Mouse (Mus musculus) neural tube, embryonic 14.5 days (tissue): ENCODE measurements at regions not wholly inside any gene's neighbourhood (a gene's known extent, or its start where the extent isn't known, plus 50 kb on each side); places are given as distances from the start of the nearest gene placed in this dataset.
A peak's percentile ranks its signal among the peaks of the same experiment; 100 is the strongest.

Source experiments
- ATAC-seq: fragments of 200-750 bp; cut with Nextera tagmentation; 2 replicates; pipeline ENCODE4 v1.8.0; 2017; ENCODE audit warnings: low read depth, mild to moderate bottlenecking, moderate TSS enrichment, moderate library complexity
- H3K27ac ChIP-seq: fragments of 300-500 bp; sonication (generic); 2 replicates; pipeline ENCODE4 v1.5.1; 2014; ENCODE audit warnings: low read depth, mild to moderate bottlenecking, control low read depth, low read length, moderate library complexity, mixed read lengths
- H3K27me3 ChIP-seq: fragments of 300-500 bp; sonication (generic); 2 replicates; pipeline ENCODE4 v1.6.1; 2014; ENCODE audit warnings: low read length; ENCODE audit not compliant: control insufficient read depth, insufficient read depth
- H3K36me3 ChIP-seq: fragments of 300-500 bp; sonication (generic); 2 replicates; pipeline ENCODE4 v1.6.1; 2014; ENCODE audit warnings: low read length, mixed read lengths; ENCODE audit not compliant: control insufficient read depth, insufficient read depth
- H3K4me1 ChIP-seq: fragments of 300-500 bp; sonication (generic); 2 replicates; pipeline ENCODE4 v1.6.1; 2014; ENCODE audit warnings: low read length; ENCODE audit not compliant: control insufficient read depth, insufficient read depth
- H3K4me2 ChIP-seq: fragments of 300-500 bp; sonication (generic); 2 replicates; pipeline ENCODE4 v1.6.1; 2014; ENCODE audit warnings: mild to moderate bottlenecking, low read depth, low read length, control low read depth
- H3K4me3 ChIP-seq: fragments of 300-500 bp; sonication (generic); 2 replicates; pipeline ENCODE4 v1.5.1; 2014; ENCODE audit warnings: low read depth, low read length, control low read depth, mixed read lengths
- H3K9ac ChIP-seq: fragments of 300-500 bp; sonication (generic); replicated peaks from 2 replicates; pipeline ENCODE4 v1.6.1; 2014; ENCODE audit warnings: low read depth, mild to moderate bottlenecking, control low read depth, low read length, mixed read lengths
- H3K9me3 ChIP-seq: fragments of 300-500 bp; sonication (generic); 2 replicates; pipeline ENCODE4 v1.6.1; 2016; ENCODE audit warnings: low read length; ENCODE audit not compliant: control insufficient read depth
- WGBS: fragments of 180-500 bp; shearing (Covaris S2); extraction: QIAGEN DNeasy Blood & Tissue Kit; methylation state at CpG from one replicate; pipeline ENCODE4 v1.1.7; 2014; 5-methylcytosine and 5-hydroxymethylcytosine counted together

DNA sequence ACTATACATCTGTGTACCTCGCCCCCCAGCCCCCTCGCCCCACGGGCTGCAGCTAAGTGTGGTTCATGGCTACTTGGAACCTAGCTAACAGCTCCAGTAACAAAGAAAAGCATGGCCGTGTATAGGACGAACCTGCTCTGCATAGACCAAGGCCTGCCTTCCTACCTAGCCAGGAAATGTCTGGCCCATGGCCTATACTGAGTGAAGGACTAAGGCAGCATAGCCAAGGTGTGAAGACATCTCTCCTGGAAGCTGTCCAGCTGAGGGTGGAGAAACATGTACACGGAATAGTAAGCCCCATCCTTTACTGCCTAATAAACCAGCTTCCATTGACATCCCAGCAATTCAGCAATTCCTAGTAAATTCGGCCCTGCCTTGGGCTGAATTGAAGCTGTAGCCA, 183.6 kb upstream of the Tbc1d5 start:
- H3K9ac ChIP-seq: no peak overlapping the region
- H3K4me2 ChIP-seq: no peak overlapping the region
- H3K27ac ChIP-seq: no peak overlapping the region
- WGBS: 93% methylated on average over 7 of the region's 7 CpGs
- H3K27me3 ChIP-seq: no peaks in the 10 kb centered on the region
- H3K36me3 ChIP-seq: no peaks in the 10 kb centered on the region
- H3K4me3 ChIP-seq: no peak overlapping the region
- ATAC-seq: 0 out of 2 replicates have a peak, but pooled peaks have one; percentile 10
- no peaks in the 10 kb centered on the region for H3K9me3 ChIP-seq
- no peaks in the 10 kb centered on the region for H3K4me1 ChIP-seq

DNA sequence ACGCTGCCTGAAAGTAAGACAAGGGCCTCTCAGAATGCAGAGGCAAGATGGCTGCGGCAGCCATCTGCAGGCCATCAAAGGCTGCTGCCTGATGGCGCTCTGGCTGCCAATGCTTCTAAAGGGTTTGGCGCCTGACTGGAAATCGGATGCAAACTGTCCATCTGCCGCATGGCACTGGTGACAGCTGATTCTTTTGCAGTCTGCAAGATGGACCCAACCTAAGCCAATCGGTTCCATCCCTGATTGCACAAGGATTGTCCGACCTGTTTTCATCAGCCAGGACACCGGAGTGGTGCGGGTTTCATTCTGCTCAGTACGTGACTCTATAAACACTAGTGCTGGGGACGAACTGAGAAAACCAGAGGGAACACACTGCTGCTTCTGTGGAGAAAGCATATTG, 183.1 kb upstream of the Tbc1d5 start:
- H3K27ac ChIP-seq: no peak overlapping the region
- H3K9ac ChIP-seq: no peak overlapping the region
- H3K4me2 ChIP-seq: no peak overlapping the region
- H3K4me3 ChIP-seq: no peak overlapping the region
- no peaks in the 10 kb centered on the region for H3K9me3 ChIP-seq
- no peaks in the 10 kb centered on the region for H3K27me3 ChIP-seq
- no peak for ATAC-seq
- whole genome bisulfite sequencing: 97% methylated on average over 12 of the region's 12 CpGs
- H3K36me3 ChIP-seq: no peaks in the 10 kb centered on the region
- no peaks in the 10 kb centered on the region for H3K4me1 ChIP-seq

DNA sequence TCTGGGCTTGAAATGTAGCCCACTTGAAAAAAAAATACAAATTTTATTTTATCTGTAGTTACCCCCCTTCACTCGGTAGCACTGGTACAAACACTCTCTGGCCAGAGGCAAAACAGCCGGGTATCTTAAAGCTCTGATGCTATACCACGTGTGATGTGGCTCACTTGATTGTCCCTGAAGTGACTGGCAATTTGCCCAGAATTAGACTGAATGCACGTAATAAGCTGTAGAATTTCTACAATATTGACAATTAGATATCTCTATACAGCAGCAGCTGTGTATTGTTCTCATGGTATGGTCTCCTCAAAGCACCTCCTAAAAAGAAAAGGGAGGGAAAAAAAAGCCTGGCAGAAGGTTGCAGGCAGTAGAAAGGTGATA, 179.2 kb upstream of the Tbc1d5 start:
- Histone ChIP-seq H3K9me3 (no peaks in the 10 kb centered on the region), H3K27me3 (no peaks in the 10 kb centered on the region), H3K4me3 (no peak overlapping the region), H3K4me1 (no peaks in the 10 kb centered on the region), H3K27ac (peak overlapping the region; percentile 55; the same call in 1 of the 2 replicates), H3K9ac (no peak overlapping the region), H3K36me3 (no peaks in the 10 kb centered on the region), H3K4me2 (no peak overlapping the region)
- WGBS: 16% methylated on average over 4 of the region's 4 CpGs
- peak; percentile 87 for ATAC-seq

DNA sequence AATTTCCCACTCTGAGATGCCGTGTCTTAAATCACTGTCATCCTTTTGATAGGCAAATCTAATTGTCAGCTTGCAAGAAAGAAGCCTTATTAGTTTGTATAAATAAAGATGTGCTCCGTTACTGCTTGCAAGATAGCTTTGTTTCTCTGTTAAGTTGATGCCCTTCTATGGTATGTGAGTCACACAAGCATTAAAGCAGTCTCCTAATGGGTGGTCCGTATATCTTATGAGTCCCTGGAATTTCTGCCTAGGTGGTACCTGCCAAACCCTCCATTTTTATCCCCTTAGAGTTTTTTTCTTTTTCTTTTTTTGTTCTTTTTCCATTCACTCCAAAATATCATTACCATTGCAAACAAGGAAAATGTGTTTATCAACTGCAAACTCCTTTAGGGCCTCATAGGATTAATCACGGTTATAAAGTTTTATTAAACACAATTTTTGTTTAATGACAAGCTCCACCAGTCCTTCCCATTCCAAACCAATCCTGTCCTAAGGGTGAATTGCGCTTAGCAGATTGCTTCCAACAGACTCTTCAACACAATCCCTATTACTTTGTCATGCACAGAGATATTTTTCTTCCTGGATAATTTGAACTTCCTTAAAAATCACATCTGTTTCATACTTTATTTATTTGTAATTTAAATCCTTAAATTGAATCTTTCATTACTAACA, 178.7 kb upstream of the Tbc1d5 start:
- Histone ChIP-seq H3K27ac (no peak overlapping the region), H3K4me3 (no peak overlapping the region), H3K36me3 (no peaks in the 10 kb centered on the region), H3K27me3 (no peaks in the 10 kb centered on the region), H3K4me1 (no peaks in the 10 kb centered on the region), H3K9me3 (no peaks in the 10 kb centered on the region), H3K9ac (no peak overlapping the region), H3K4me2 (no peak overlapping the region)
- no peak for ATAC-seq
- WGBS: 40% methylated on average over 5 of the region's 5 CpGs

DNA sequence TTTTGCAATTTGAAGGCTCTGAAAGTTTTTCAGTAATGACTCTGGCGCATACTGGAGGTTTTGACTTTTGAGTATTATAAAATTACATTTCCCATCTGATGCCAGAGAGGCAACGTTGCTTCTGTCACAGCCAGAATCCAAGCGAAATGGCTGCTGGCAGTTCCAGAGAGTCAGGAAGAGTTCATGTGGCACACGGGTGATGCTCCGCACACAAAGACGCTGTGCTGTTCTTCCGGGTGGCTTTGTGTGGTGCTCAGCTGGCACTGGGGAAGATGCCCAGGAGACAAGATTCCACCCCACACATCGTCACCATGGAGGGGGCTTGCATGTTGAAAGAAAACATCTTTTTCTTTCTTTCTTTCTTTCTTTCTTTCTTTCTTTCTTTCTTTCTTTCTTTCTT, 177.3 kb upstream of the Tbc1d5 start:
- H3K4me1 ChIP-seq: no peaks in the 10 kb centered on the region
- no peaks in the 10 kb centered on the region for H3K36me3 ChIP-seq
- no peak for ATAC-seq
- WGBS: 54% methylated on average over 8 of the region's 8 CpGs
- no peak overlapping the region for H3K9ac ChIP-seq
- H3K27me3 ChIP-seq: no peaks in the 10 kb centered on the region
- H3K27ac ChIP-seq: no peak overlapping the region
- H3K4me2 ChIP-seq: no peak overlapping the region
- H3K9me3 ChIP-seq: no peaks in the 10 kb centered on the region
- H3K4me3 ChIP-seq: no peak overlapping the region

DNA sequence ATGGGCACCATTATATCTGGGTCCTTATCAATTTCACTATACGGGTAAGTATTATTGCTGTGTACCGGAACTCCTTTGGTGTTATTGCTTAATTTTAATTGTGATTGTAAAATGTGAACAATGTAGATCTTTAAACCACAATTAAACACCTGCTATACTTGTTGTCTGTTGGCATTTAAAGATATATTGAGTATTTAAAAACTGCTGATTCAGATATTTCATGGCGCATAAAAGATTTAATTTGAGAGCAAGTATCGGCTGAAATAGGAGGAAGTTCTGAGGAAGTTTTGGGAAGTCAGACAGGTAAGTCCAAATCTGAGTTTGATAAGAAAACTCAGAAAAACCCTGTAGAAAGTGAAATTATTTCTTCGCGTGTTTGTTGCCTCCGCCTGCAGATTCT, 142.7 kb upstream of the Tbc1d5 start:
- Histone ChIP-seq H3K4me3 (no peak overlapping the region), H3K36me3 (no peaks in the 10 kb centered on the region), H3K27me3 (no peaks in the 10 kb centered on the region), H3K27ac (no peak overlapping the region), H3K9ac (no peak overlapping the region), H3K4me2 (no peak overlapping the region), H3K4me1 (no peaks in the 10 kb centered on the region), H3K9me3 (no peaks in the 10 kb centered on the region)
- ATAC-seq: no peak
- 70% methylated on average over 7 of the region's 7 CpGs for WGBS

DNA sequence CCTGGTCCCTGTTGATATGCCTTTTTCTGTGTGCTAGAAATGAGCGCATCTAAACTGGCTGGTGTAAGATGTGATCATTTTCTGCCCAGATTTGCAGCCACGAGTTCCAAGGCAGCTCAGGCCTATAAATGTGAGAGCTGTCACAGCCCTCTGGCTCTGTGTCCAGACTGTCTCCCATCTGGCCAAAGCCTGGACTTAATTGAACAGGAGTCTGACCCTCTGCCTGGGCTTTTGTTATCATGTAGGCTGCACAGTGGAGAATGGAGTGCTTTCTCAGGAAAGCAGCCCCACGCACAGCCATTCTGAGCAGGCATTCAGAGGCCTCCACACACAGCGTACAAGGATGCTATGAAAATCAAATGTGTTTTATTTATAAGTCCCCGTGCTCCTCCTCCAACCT, 141.9 kb upstream of the Tbc1d5 start:
- 50% methylated on average over 5 of the region's 5 CpGs for WGBS
- Histone ChIP-seq H3K27me3 (no peaks in the 10 kb centered on the region), H3K9me3 (no peaks in the 10 kb centered on the region), H3K36me3 (no peaks in the 10 kb centered on the region), H3K4me3 (no peak overlapping the region), H3K4me2 (no peak overlapping the region), H3K27ac (no peak overlapping the region), H3K4me1 (no peaks in the 10 kb centered on the region), H3K9ac (no peak overlapping the region)
- peak; percentile 78; the same call in 1 of the 2 replicates for ATAC-seq

DNA sequence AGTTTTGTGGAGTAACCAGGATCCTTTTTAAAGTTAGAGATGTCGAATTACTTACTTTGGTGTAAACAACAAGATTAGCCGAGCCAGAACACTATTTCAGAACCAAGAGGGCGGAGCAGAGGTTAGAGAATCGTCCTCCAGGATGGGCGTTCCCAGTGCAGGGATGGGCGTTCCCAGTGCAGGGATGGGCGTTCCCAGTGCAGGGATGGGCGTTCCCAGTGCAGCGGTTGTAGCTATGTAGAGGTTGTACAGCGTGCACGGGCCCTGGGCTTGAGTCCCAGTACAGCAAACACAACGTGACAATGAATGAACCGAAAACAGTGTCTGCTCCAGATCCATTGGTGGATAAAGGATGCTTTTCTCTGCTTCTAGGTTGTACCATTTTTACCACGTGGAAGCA, 125.8 kb upstream of the Tbc1d5 start:
- no peak overlapping the region for H3K27ac ChIP-seq
- H3K27me3 ChIP-seq: no peaks in the 10 kb centered on the region
- no peaks in the 10 kb centered on the region for H3K9me3 ChIP-seq
- H3K9ac ChIP-seq: no peak overlapping the region
- peak; percentile 72 for ATAC-seq
- no peak overlapping the region for H3K4me2 ChIP-seq
- H3K36me3 ChIP-seq: no peaks in the 10 kb centered on the region
- H3K4me3 ChIP-seq: no peak overlapping the region
- 52% methylated on average over 14 of the region's 14 CpGs for WGBS
- no peaks in the 10 kb centered on the region for H3K4me1 ChIP-seq

DNA sequence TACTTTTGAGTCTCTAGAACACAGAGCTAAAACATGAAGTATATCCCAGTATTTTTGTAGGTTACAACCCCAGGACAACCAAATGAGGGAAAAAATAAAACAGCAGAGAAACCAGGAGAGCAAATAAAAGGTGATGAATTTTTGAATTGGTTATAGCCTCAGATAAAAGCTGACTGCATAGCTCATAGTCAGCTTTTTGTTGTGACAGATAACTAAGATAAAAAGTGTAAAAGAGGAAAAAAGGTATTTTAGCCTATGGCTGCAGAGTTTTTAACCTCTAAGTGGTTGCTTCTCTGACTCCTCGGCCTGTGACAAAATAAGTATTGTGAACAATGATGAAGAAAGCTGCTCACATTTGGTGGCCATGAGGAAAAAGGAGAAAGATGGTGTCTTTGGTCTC, 111.6 kb upstream of the Tbc1d5 start:
- no peak for ATAC-seq
- no peak overlapping the region for H3K4me3 ChIP-seq
- no peak overlapping the region for H3K4me2 ChIP-seq
- WGBS: 88% methylated on average over 1 of the region's 1 CpGs
- H3K36me3 ChIP-seq: no peaks in the 10 kb centered on the region
- no peak overlapping the region for H3K9ac ChIP-seq
- H3K27ac ChIP-seq: no peak overlapping the region
- no peaks in the 10 kb centered on the region for H3K4me1 ChIP-seq
- H3K27me3 ChIP-seq: no peaks in the 10 kb centered on the region
- H3K9me3 ChIP-seq: no peaks in the 10 kb centered on the region
